Mouse (Mus musculus): ENCODE measurements around the gene Asic3.

DNA sequence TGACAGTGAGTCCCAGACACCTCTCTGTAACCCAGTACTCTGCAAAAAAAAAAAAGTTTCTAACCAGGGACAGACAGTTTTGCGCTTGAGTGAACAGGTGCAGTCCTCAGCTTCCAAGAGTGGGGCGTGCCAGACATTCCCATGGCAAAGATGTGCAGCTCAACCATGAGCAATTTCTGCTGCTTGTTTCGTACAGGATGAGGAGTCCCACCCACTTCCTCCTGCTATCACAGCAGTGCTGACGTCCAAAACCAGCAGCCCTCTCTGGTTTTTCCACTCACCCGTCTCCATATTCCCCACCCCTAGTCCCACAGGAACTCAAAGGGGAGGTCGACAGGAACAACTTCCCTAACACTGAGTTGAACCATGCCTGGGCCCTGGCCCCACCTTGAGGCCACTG is 28.8 kb upstream of the Asic3 start:
- TF ChIP-seq GATA1 (IDR thresholded peaks at IDR 0.05; ENCODE audit: borderline replicate concordance, low read length) (no peak), FLI1 (IDR thresholded peaks at IDR 0.05; ENCODE audit: low read length) (no peak)

Data from megakaryocyte, embryonic 14.5 days (primary cell).